Mouse (Mus musculus) granulocyte monocyte progenitor cell, adult 5-6 weeks (primary cell): ENCODE data around the gene Fkbpl. TPM values are rescaled to one million over a fixed set of nuclear protein-coding genes. Genes with fewer than 3 reads are reported as not detected.

Experiments
- ATAC-seq: replicated peaks from 2 replicates; pipeline ENCODE4 v1.8.0; 2016; ENCODE audit warnings: mild to moderate bottlenecking, moderate TSS enrichment, inconsistent platforms; ENCODE audit not compliant: poor library complexity, severe bottlenecking
- total RNA-seq, 2 experiments: library from RNA; stranded (forward) in 1 of 2; stranded (reverse) in 1 of 2; fragments of 200-712, 200-1000 nt in 1 of 2; fragments of >200 nt in 1 of 2; fragmentation: Nextera tagmentation in 1 of 2; gene quantifications; 2 replicates each; pipeline ENCODE4 v1.2.3; 2014 to 2017

Fkbpl gene
- total RNA-seq (2014; fragmentation: Nextera tagmentation) (2.9 and 10.3 TPM in 2 replicates), total RNA-seq (2017) (12.4 and 21.8 TPM in 2 replicates)

- ATAC-seq: peak; percentile 58
These were observed at the start of gene Fkbpl for GRCm38 (mm10) chr17:34644608-34645007. Gene Fkbpl (plus strand): TSS chr17:34644764.

- no peak for ATAC-seq
These were observed 48.5 kb upstream of the Fkbpl start for GRCm38 (mm10) chr17:34596098-34596497.

- peak; percentile 65 for ATAC-seq
These were observed 46.9 kb upstream of the Fkbpl start, which contains the start of gene Ager for GRCm38 (mm10) chr17:34597566-34598095. Gene Ager (plus strand): TSS chr17:34597862.

GRCm38 (mm10) chr17:34599891-34600290 lies 44.7 kb upstream of the Fkbpl start:
- no peak for ATAC-seq

- ATAC-seq: no peak
These were observed 42.8 kb upstream of the Fkbpl start for GRCm38 (mm10) chr17:34601796-34602195.

- ATAC-seq: peak; percentile 72
These were observed 41.0 kb upstream of the Fkbpl start, which contains the start of gene Rnf5 for GRCm38 (mm10) chr17:34603375-34604060. Gene Rnf5 (minus strand): TSS chr17:34603690.

- peak; percentile 73 for ATAC-seq
These were observed 40.5 kb upstream of the Fkbpl start, which contains the start of gene Agpat1 for GRCm38 (mm10) chr17:34604061-34604508. Gene Agpat1 (plus strand): TSS chr17:34604262.

GRCm38 (mm10) chr17:34604511-34605237 lies 39.9 kb upstream of the Fkbpl start:
- ATAC-seq: no peak

GRCm38 (mm10) chr17:34605609-34606008 lies 39.0 kb upstream of the Fkbpl start:
- ATAC-seq: peak; percentile 43

GRCm38 (mm10) chr17:34606186-34607039 lies 38.2 kb upstream of the Fkbpl start:
- no peak for ATAC-seq

GRCm38 (mm10) chr17:34607997-34608396 lies 36.6 kb upstream of the Fkbpl start:
- no peak for ATAC-seq

- no peak for ATAC-seq
These were observed 33.5 kb upstream of the Fkbpl start for GRCm38 (mm10) chr17:34611050-34611449.

- no peak for ATAC-seq
These were observed 31.4 kb upstream of the Fkbpl start for GRCm38 (mm10) chr17:34613054-34613645.

- ATAC-seq: no peak
These were observed 30.7 kb upstream of the Fkbpl start for GRCm38 (mm10) chr17:34613830-34614229.

GRCm38 (mm10) chr17:34615871-34616270 lies 28.7 kb upstream of the Fkbpl start, which contains the start of gene Egfl8:
Gene Egfl8 (minus strand): TSS chr17:34615971.
- ATAC-seq: no peak

- ATAC-seq: peak; percentile 67
These were observed 25.6 kb upstream of the Fkbpl start for GRCm38 (mm10) chr17:34618999-34619398.

- ATAC-seq: no peak
These were observed 23.6 kb upstream of the Fkbpl start for GRCm38 (mm10) chr17:34621006-34621405.

GRCm38 (mm10) chr17:34623161-34623560 lies 21.4 kb upstream of the Fkbpl start:
- no peak for ATAC-seq

- no peak for ATAC-seq
These were observed 19.6 kb upstream of the Fkbpl start for GRCm38 (mm10) chr17:34624981-34625380.
